Comparison of ENCODE assay signal across 8 mouse cellular contexts in genomic region chr17:17375581-17375980, GRCm38 (mm10). TPM values are rescaled to one million over a fixed set of nuclear protein-coding genes. Genes with fewer than 3 reads are reported as not detected.
DNase-seq lines count a peak whose midpoint lies in the region; ATAC-seq and TF ChIP-seq lines count a peak whose summit lies in the region.

No protein-coding gene starts in this region.

- peak overlapping the region; percentile 38; the same call in 1 of the 2 replicates for H3K9ac ChIP-seq in ES-E14 (ENCODE audit: insufficient read depth, low read depth, low read length, poor library complexity, severe bottlenecking)

- peak; percentile 9; the same call in 1 of the 2 replicates for ATAC-seq in megakaryocyte, adult 5-6 weeks (ENCODE audit: poor library complexity, severe bottlenecking)

- WGBS in hindbrain, embryonic 10.5 days = 91% methylated on average over 3 of the region's 3 CpGs

- peak; percentile 14 for DNase-seq in adrenal gland, adult 2 months
- no peak for DNase-seq in adrenal gland, postnatal 36 days
- DNase-seq in ES-E14 (ENCODE audit: low read depth, low spot score) = no peak
- no peak for DNase-seq in hindbrain, embryonic 10.5 days (ENCODE audit: low spot score)
- DNase-seq in testis, postnatal 10 days (ENCODE audit: low spot score) = no peak
- no peak for DNase-seq in embryo, embryonic 11 days
- no peak for DNase-seq in layer of hippocampus, adult 9-10 months (ENCODE audit: low spot score)

- no peaks in the 10 kb centered on the region for H3K4me1 ChIP-seq in ES-E14 (ENCODE audit: control insufficient read depth in 2 of 2, insufficient read depth in 2 of 2, low read length in 2 of 2, poor library complexity in 1 of 2)
- H3K4me1 ChIP-seq in hindbrain, embryonic 10.5 days (replicated peaks) = peaks cover 10% of the 10 kb centered on the region

- H3K9me3 ChIP-seq in ES-E14 (ENCODE audit: control insufficient read depth, insufficient read depth, low read depth, low read length) = no peaks in the 10 kb centered on the region
- no peaks in the 10 kb centered on the region for H3K9me3 ChIP-seq in hindbrain, embryonic 10.5 days

- peaks cover under 1% of the 10 kb centered on the region; the same call in 1 of the 2 replicates for H3K36me3 ChIP-seq in ES-E14 (ENCODE audit: control insufficient read depth, insufficient read depth, low read length, poor library complexity, severe bottlenecking)
- H3K36me3 ChIP-seq in hindbrain, embryonic 10.5 days = peaks cover 33% of the 10 kb centered on the region

- H3K27me3 ChIP-seq in hindbrain, embryonic 10.5 days (ENCODE audit: insufficient read depth, poor library complexity, severe bottlenecking) = no peaks in the 10 kb centered on the region

- in situ Hi-C loops in ES-E14 (cut with MboI; ENCODE audit: low sequenced_read_pairs in 2 of 2, unreplicated experiment in 2 of 2) = no loop called here

- H3K4me3 ChIP-seq in ES-E14 (ENCODE audit: insufficient read depth in 1 of 2, low read depth in 1 of 2, low read length in 2 of 2, poor library complexity in 1 of 2, severe bottlenecking in 1 of 2) = peak overlapping the region; percentile 14 to 79; a peak in 3 of 4 replicates
- H3K4me3 ChIP-seq in hindbrain, embryonic 10.5 days = peak overlapping the region; percentile 71

- no peak overlapping the region for H3K27ac ChIP-seq in ES-E14 (ENCODE audit: insufficient read depth, low read depth, low read length, poor library complexity, severe bottlenecking)
- H3K27ac ChIP-seq in hindbrain, embryonic 10.5 days = no peak overlapping the region

TF ChIP-seq in ES-E14, 5 proteins besides CTCF, POLR2A, EP300 and RAD21:
- TF ChIP-seq ZC3H11A (IDR thresholded peaks at IDR 0.05; ENCODE audit: borderline replicate concordance, low read depth, low read length) = no peak
- TF ChIP-seq MAFK (IDR thresholded peaks at IDR 0.05; ENCODE audit: insufficient read depth, low read depth, low read length) = no peak
- no peak for TF ChIP-seq ZNF384 (IDR thresholded peaks at IDR 0.05; ENCODE audit: low read depth, low read length)
- no peak for TF ChIP-seq HCFC1 (IDR thresholded peaks at IDR 0.05; ENCODE audit: borderline replicate concordance, insufficient read depth, low read length)
- TF ChIP-seq CHD2 (IDR thresholded peaks at IDR 0.05; ENCODE audit: low read depth, low read length) = no peak

RNA-seq across cellular contexts. Expression of gene Riok2, which starts 1.5 kb away (rescaled TPM):
- 10 to 100 TPM; 37.0 to 37.4 TPM for total RNA-seq in adrenal gland, adult 2 months (2021)
- 2.7 and 3.9 TPM in 2 replicates for polyA plus RNA-seq in adrenal gland, adult 2 months (2012; rRNA removed)
- 10 to 100 TPM; 32.4 to 41.6 TPM for total RNA-seq in adrenal gland, postnatal 36 days (2021)
- total RNA-seq in ES-E14 (2012; rRNA removed) = 42.1 and 60.6 TPM in 2 replicates
- polyA plus RNA-seq in hindbrain, embryonic 10.5 days (2016; fragmentation: Nextera tagmentation; extraction: Ambion mirVana) = 25.9 and 26.4 TPM in 2 replicates
- 28.0 and 29.2 TPM in 2 replicates for total RNA-seq in megakaryocyte, adult 5-6 weeks (2015)
- total RNA-seq in megakaryocyte, adult 5-6 weeks (2017) = 33.7 and 40.5 TPM in 2 replicates

RNA-seq across cellular contexts. Expression of gene Lix1, which starts 26.9 kb away (rescaled TPM):
- 10 to 100 TPM in 1 of 2 experiments, 1 to 10 TPM in 1; 6.9 to 10.8 TPM for total RNA-seq in adrenal gland, adult 2 months (2021)
- polyA plus RNA-seq in adrenal gland, adult 2 months (2012; rRNA removed) = 0.36 and 0.38 TPM in 2 replicates
- 1 to 10 TPM; 7.4 to 9.2 TPM for total RNA-seq in adrenal gland, postnatal 36 days (2021)
- 0.95 and 2.3 TPM in 2 replicates for total RNA-seq in ES-E14 (2012; rRNA removed)
- polyA plus RNA-seq in hindbrain, embryonic 10.5 days (2016; fragmentation: Nextera tagmentation; extraction: Ambion mirVana) = 31.6 and 55.2 TPM in 2 replicates
- total RNA-seq in megakaryocyte, adult 5-6 weeks (2015) = not detected in 2 replicates
- not detected in 2 replicates for total RNA-seq in megakaryocyte, adult 5-6 weeks (2017)
